Mouse (Mus musculus) CH12.LX (cell line): ENCODE results near the gene Kif1c. TPM values are rescaled to one million over a fixed set of nuclear protein-coding genes. Genes with fewer than 3 reads are reported as not detected.

Experiments used
- DNase-seq: peaks from one replicate; pipeline ENCODE4 v3.0.0-alpha.2; 2013; ENCODE audit errors: extremely low read depth
- H3K27ac ChIP-seq: 2 replicates; pipeline ENCODE4 v1.5.1; 2012; ENCODE audit warnings: low read depth, mild to moderate bottlenecking, control low read depth, moderate library complexity; ENCODE audit not compliant: insufficient read depth
- H3K27me3 ChIP-seq: replicated peaks from 2 replicates; pipeline ENCODE3; 2012; ENCODE audit warnings: inconsistent platforms
- H3K36me3 ChIP-seq, 2 experiments: replicated peaks in 1 of 2; 2 replicates each; pipeline versions ENCODE3 to v1.6.1; 2012; ENCODE audit warnings: inconsistent platforms in 1 of 2, low read length in 1 of 2, mild to moderate bottlenecking in 1 of 2, mixed read lengths in 1 of 2, moderate library complexity in 1 of 2; ENCODE audit not compliant: control insufficient read depth in 1 of 2, insufficient read depth in 1 of 2
- H3K4me1 ChIP-seq, 2 experiments: 2 replicates each; pipeline ENCODE4 v1.6.1; 2012; ENCODE audit warnings: inconsistent platforms in 1 of 2, moderate library complexity in 1 of 2; ENCODE audit not compliant: insufficient read depth in 2 of 2, control insufficient read depth in 1 of 2
- H3K4me2 ChIP-seq: 2 replicates; pipeline ENCODE4 v1.6.1; 2012; ENCODE audit warnings: low read depth, mild to moderate bottlenecking, control low read depth; ENCODE audit not compliant: poor library complexity, insufficient read depth, severe bottlenecking
- H3K4me3 ChIP-seq, 3 experiments: fragments of 150-350 bp in 1 of 3; sonication (generic) in 1 of 3; replicated peaks in 1 of 3; 2 replicates each; pipeline versions ENCODE3 to v1.5.1; 2011 to 2012; ENCODE audit warnings: low read depth in 2 of 3, low read length in 2 of 3, mild to moderate bottlenecking in 2 of 3, moderate library complexity in 2 of 3, control low read depth in 1 of 3, improper control_type of control experiment in 1 of 3, inconsistent platforms in 1 of 3, mixed read lengths in 1 of 3; ENCODE audit not compliant: poor library complexity in 1 of 3
- H3K79me2 ChIP-seq: replicated peaks from 2 replicates; pipeline ENCODE4 v1.6.1; 2012; ENCODE audit warnings: mild to moderate bottlenecking, moderate library complexity; ENCODE audit not compliant: control insufficient read depth, poor library complexity, insufficient read depth, severe bottlenecking; ENCODE audit errors: extremely low read depth
- H3K9ac ChIP-seq: 2 replicates; pipeline ENCODE4 v1.6.1; 2012; ENCODE audit warnings: low read depth, mild to moderate bottlenecking, control low read depth, moderate library complexity; ENCODE audit not compliant: insufficient read depth
- H3K9me3 ChIP-seq: replicated peaks from 2 replicates; pipeline ENCODE3; 2012; ENCODE audit warnings: low read length, inconsistent platforms, mixed read lengths
- BHLHE40 ChIP-seq: IDR thresholded peaks from 2 replicates; pipeline ENCODE4 v1.6.1; 2011; ENCODE audit warnings: mild to moderate bottlenecking, low read depth, low read length, improper control_type of control experiment
- CHD1 ChIP-seq: IDR thresholded peaks from 2 replicates; pipeline ENCODE4 v1.6.1; 2012; ENCODE audit warnings: low read depth, low read length, improper control_type of control experiment, inconsistent platforms
- CHD2 ChIP-seq: IDR thresholded peaks from 2 replicates; pipeline ENCODE4 v1.6.1; 2011; ENCODE audit warnings: low read length, improper control_type of control experiment
- E2F4 ChIP-seq: IDR thresholded peaks from 2 replicates; pipeline ENCODE4 v1.6.1; 2011; ENCODE audit warnings: low read depth, low read length, improper control_type of control experiment; ENCODE audit not compliant: insufficient replicate concordance
- ELF1 ChIP-seq: IDR thresholded peaks from 2 replicates; pipeline ENCODE4 v1.6.1; 2014; ENCODE audit warnings: low read depth, mild to moderate bottlenecking, inconsistent platforms, low read length, improper control_type of control experiment
- ETS1 ChIP-seq: conservative IDR thresholded peaks from 2 replicates; pipeline ENCODE4 v1.6.1; 2012; ENCODE audit warnings: low read depth, mild to moderate bottlenecking, inconsistent platforms, low read length, improper control_type of control experiment, moderate library complexity
- GABPA ChIP-seq: IDR thresholded peaks from 2 replicates; pipeline ENCODE4 v1.6.1; 2012; ENCODE audit warnings: low read depth, low read length, improper control_type of control experiment, inconsistent platforms; ENCODE audit not compliant: insufficient replicate concordance
- HCFC1 ChIP-seq: IDR thresholded peaks from 2 replicates; pipeline ENCODE4 v1.6.1; 2012; ENCODE audit warnings: low read depth, mild to moderate bottlenecking, inconsistent platforms, low read length, improper control_type of control experiment
- JUN ChIP-seq: IDR thresholded peaks from 2 replicates; pipeline ENCODE4 v1.6.1; 2011; ENCODE audit warnings: low read depth, mild to moderate bottlenecking, low read length, improper control_type of control experiment, moderate library complexity; ENCODE audit not compliant: insufficient read depth
- JUND ChIP-seq: conservative IDR thresholded peaks from 2 replicates; pipeline ENCODE4 v1.6.1; 2011; ENCODE audit warnings: low read depth, low read length, improper control_type of control experiment
- MAFK ChIP-seq: IDR thresholded peaks from 2 replicates; pipeline ENCODE4 v1.6.1; 2011; ENCODE audit warnings: low read length, improper control_type of control experiment; ENCODE audit not compliant: insufficient replicate concordance
- MAZ ChIP-seq: IDR thresholded peaks from 2 replicates; pipeline ENCODE4 v1.6.1; 2012; ENCODE audit warnings: low read depth, mild to moderate bottlenecking, inconsistent platforms, low read length, improper control_type of control experiment, moderate library complexity
- MXI1 ChIP-seq: IDR thresholded peaks from 2 replicates; pipeline ENCODE4 v1.6.1; 2011; ENCODE audit warnings: mild to moderate bottlenecking, low read depth, low read length, improper control_type of control experiment
- MYC ChIP-seq: IDR thresholded peaks from 2 replicates; pipeline ENCODE4 v1.6.1; 2011; ENCODE audit warnings: low read depth, mild to moderate bottlenecking, improper control_type of control experiment, low read length
- NELFE ChIP-seq: IDR thresholded peaks from 2 replicates; pipeline ENCODE4 v1.6.1; 2011; ENCODE audit warnings: low read depth, low read length, improper control_type of control experiment
- NRF1 ChIP-seq: IDR thresholded peaks from 2 replicates; pipeline ENCODE4 v1.6.1; 2014; ENCODE audit warnings: low read depth, mild to moderate bottlenecking, inconsistent platforms, low read length, improper control_type of control experiment, moderate library complexity
- PAX5 ChIP-seq: IDR thresholded peaks from 2 replicates; pipeline ENCODE4 v1.6.1; 2012; ENCODE audit warnings: low read length, inconsistent platforms, mixed read lengths
- POLR2A ChIP-seq: IDR thresholded peaks from 2 replicates; pipeline ENCODE4 v1.6.1; 2011; ENCODE audit warnings: low read depth, mild to moderate bottlenecking, improper control_type of control experiment, low read length
- RAD21 ChIP-seq: IDR thresholded peaks from 2 replicates; pipeline ENCODE4 v1.6.1; 2011; ENCODE audit warnings: low read depth, mild to moderate bottlenecking, low read length, improper control_type of control experiment, moderate library complexity
- RCOR1 ChIP-seq: conservative IDR thresholded peaks from 2 replicates; pipeline ENCODE4 v1.6.1; 2012; ENCODE audit warnings: low read depth, mild to moderate bottlenecking, inconsistent platforms, low read length, improper control_type of control experiment
- SIN3A ChIP-seq: IDR thresholded peaks from 2 replicates; pipeline ENCODE4 v1.6.1; 2012; ENCODE audit warnings: low read length, improper control_type of control experiment, inconsistent platforms
- SMC3 ChIP-seq: IDR thresholded peaks from 2 replicates; pipeline ENCODE4 v1.6.1; 2011; ENCODE audit warnings: low read depth, low read length, improper control_type of control experiment
- TBP ChIP-seq: conservative IDR thresholded peaks from 2 replicates; pipeline ENCODE4 v1.6.1; 2011; ENCODE audit warnings: low read depth, low read length, improper control_type of control experiment
- TCF12 ChIP-seq: IDR thresholded peaks from 2 replicates; pipeline ENCODE4 v1.6.1; 2014; ENCODE audit warnings: low read depth, mild to moderate bottlenecking, inconsistent platforms, low read length, improper control_type of control experiment
- UBTF ChIP-seq: IDR thresholded peaks from 2 replicates; pipeline ENCODE4 v1.6.1; 2012; ENCODE audit warnings: low read depth, mild to moderate bottlenecking, inconsistent platforms, low read length, improper control_type of control experiment, moderate library complexity
- USF1 ChIP-seq: IDR thresholded peaks from 2 replicates; pipeline ENCODE4 v1.6.1; 2014; ENCODE audit warnings: low read depth, mild to moderate bottlenecking, inconsistent platforms, low read length, improper control_type of control experiment
- USF2 ChIP-seq: conservative IDR thresholded peaks from 2 replicates; pipeline ENCODE4 v1.6.1; 2011; ENCODE audit warnings: low read depth, low read length, improper control_type of control experiment
- ZC3H11A ChIP-seq: IDR thresholded peaks from 2 replicates; pipeline ENCODE4 v1.6.1; 2012; ENCODE audit warnings: low read depth, mild to moderate bottlenecking, inconsistent platforms, low read length, improper control_type of control experiment
- ZKSCAN1 ChIP-seq: IDR thresholded peaks from 2 replicates; pipeline ENCODE4 v1.6.1; 2012; ENCODE audit warnings: low read depth, inconsistent platforms, low read length, improper control_type of control experiment, borderline replicate concordance
- ZMIZ1 ChIP-seq: IDR thresholded peaks from 2 replicates; pipeline ENCODE4 v1.6.1; 2012; ENCODE audit warnings: low read depth, mild to moderate bottlenecking, inconsistent platforms, low read length, improper control_type of control experiment
- ZNF384 ChIP-seq: IDR thresholded peaks from 2 replicates; pipeline ENCODE4 v1.6.1; 2012; ENCODE audit warnings: low read depth, low read length, improper control_type of control experiment, inconsistent platforms
- dilution Hi-C: fragments of 300-500 bp; cut with MboI; formaldehyde crosslinking; loops from 2 replicates; pipeline ENCODE4 v1.14.3; 2020; ENCODE audit warnings: low sequenced_read_pairs; ENCODE audit not compliant: extremely low pct_unique_long_range_greater_than_20kb, extremely low pct_ligation_motif_present
- in situ Hi-C: fragments of 300-500 bp; cut with MboI; formaldehyde crosslinking; loops from 3 replicates; pipeline ENCODE4 v1.14.3; 2019; ENCODE audit warnings: low sequenced_read_pairs, low pct_ligation_motif_present, low pct_unique_long_range_greater_than_20kb, mixed read lengths
- polyA plus RNA-seq: library from polyadenylated mRNA; unstranded; fragments of >175 nt; gene quantifications from 2 replicates; pipeline ENCODE4 v1.2.1, GENCODE M21; 2012; ENCODE audit warnings: low read depth; ENCODE audit not compliant: insufficient read length
- total RNA-seq, 2 experiments: library from RNA; depleted of rRNA; stranded (reverse); fragments of 300-350 nt in 1 of 2; fragments of >200 nt in 1 of 2; gene quantifications; 2 replicates each; pipeline ENCODE4 v1.2.3; 2012 to 2014

Kif1c gene
- total and polyA plus RNA-seq, 3 experiments: 11.0 to 38.0 (median 31.7) TPM

- no peak overlapping the region for H3K4me2 ChIP-seq
- H3K27me3 ChIP-seq: no peaks in the 10 kb centered on the region
- peaks cover 0 to 12% of the 10 kb centered on the region in 2 experiments; a peak in 2 of 4 replicates for H3K4me1 ChIP-seq
- DNase-seq: no peak
- dilution Hi-C loops: no loop called here
- no peak overlapping the region for H3K4me3 ChIP-seq
- no peak overlapping the region for H3K9ac ChIP-seq
- H3K27ac ChIP-seq: no peak overlapping the region
- H3K36me3 ChIP-seq: peaks cover 39 to 81% of the 10 kb centered on the region in 2 experiments
- H3K79me2 ChIP-seq: no peaks in the 10 kb centered on the region
- no peak for TF ChIP-seq E2F4
- no peak for TF ChIP-seq MAZ
- TF ChIP-seq POLR2A: no peak
- TF ChIP-seq BHLHE40: no peak
- TF ChIP-seq ETS1: no peak
- TF ChIP-seq RCOR1: no peak
- no peak for TF ChIP-seq UBTF
- TF ChIP-seq USF2: no peak
- no peak for TF ChIP-seq ZKSCAN1
- TF ChIP-seq TBP: no peak
- no peak for TF ChIP-seq NELFE
- no peak for TF ChIP-seq ZMIZ1
- TF ChIP-seq JUN: no peak
- no peak for TF ChIP-seq HCFC1
- TF ChIP-seq CHD2: no peak
- TF ChIP-seq MYC: no peak
- no peak for TF ChIP-seq PAX5
- H3K9me3 ChIP-seq: no peaks in the 10 kb centered on the region
- in situ Hi-C loops: no loop called here
These were observed 10.7 kb downstream of the Kif1c start for GRCm38 (mm10) chr11:70711026-70711425.

DNA sequence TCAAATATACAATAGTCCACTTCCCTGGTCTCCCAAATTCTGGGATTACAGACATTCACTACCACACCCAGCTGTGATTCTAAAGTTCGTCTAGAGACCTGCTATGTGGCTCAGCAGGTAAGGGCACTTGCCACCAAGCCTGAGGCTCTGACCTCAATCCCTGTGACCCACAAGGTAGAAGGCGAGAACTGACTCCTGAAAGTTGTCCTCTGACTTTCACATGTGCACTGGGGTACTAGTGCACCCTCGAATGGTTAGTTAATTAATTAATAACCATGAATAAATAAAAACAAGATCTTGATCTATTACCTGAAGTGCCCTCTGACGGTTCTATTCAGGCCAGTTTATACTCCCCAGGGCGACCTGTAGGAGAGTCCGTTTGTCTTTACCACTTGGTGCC, 12.9 kb downstream of the Kif1c start:
- Histone ChIP-seq H3K27ac (no peak overlapping the region), H3K27me3 (no peaks in the 10 kb centered on the region), H3K36me3 (peaks cover 36 to 81% of the 10 kb centered on the region in 2 experiments), H3K4me1 (peaks cover 0 to 14% of the 10 kb centered on the region in 2 experiments; a peak in 2 of 4 replicates), H3K79me2 (no peaks in the 10 kb centered on the region), H3K9ac (no peak overlapping the region)
- in situ Hi-C loops: no loop called here
- no peak for TF ChIP-seq ZKSCAN1
- no peak for TF ChIP-seq MXI1
- TF ChIP-seq ZC3H11A: no peak
- no peak for TF ChIP-seq ELF1
- no peak for TF ChIP-seq SMC3
- no peak for TF ChIP-seq JUND
- TF ChIP-seq TCF12: no peak
- no peak for TF ChIP-seq RAD21
- TF ChIP-seq ZNF384: no peak
- no peak for TF ChIP-seq MAFK
- no peak for TF ChIP-seq HCFC1
- no peak for TF ChIP-seq NRF1
- TF ChIP-seq GABPA: no peak
- TF ChIP-seq USF1: no peak
- TF ChIP-seq BHLHE40: no peak
- TF ChIP-seq SIN3A: no peak
- no peak for TF ChIP-seq ETS1
- TF ChIP-seq UBTF: no peak
- TF ChIP-seq ZMIZ1: no peak
- TF ChIP-seq CHD1: no peak
- TF ChIP-seq, all 38 proteins: peak for 0
- DNase-seq: no peak
- Histone ChIP-seq H3K4me2 (no peak overlapping the region), H3K9me3 (no peaks in the 10 kb centered on the region), H3K4me3 (no peak overlapping the region)
- dilution Hi-C loops: no loop called here
